Mouse (Mus musculus): ENCODE data around the gene Ctbs.

DNA sequence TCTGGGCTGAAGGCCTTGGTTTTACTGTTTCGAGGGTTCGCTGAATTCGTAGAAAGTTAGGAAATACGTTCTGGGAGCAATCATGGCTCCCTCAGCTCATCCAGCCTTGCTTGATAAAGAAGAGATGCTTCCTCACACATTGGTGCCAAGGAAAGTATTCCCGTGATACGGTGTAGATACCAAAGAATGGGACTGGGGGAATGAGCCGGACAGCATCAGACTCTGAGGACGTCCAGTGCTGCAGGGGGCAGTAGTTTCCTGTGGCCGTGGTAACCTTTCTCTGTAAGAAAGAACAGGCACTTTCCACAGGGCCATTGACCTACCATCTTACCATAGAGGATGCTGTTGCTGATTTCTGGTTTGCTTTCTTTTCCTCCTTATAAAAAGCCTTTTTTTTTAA, 30.1 kb upstream of the Ctbs start:
- TF ChIP-seq CTCF (IDR thresholded peaks at IDR 0.05; ENCODE audit: insufficient read depth, low read depth, low read length) (no peak), POLR2A (IDR thresholded peaks at IDR 0.05; ENCODE audit: insufficient read depth, low read depth, low read length) (no peak)

Measured in olfactory bulb, adult 2 months (tissue).